Mouse (Mus musculus): ENCODE measurements around the gene Adck2. TPM values are rescaled to one million over a fixed set of nuclear protein-coding genes. Genes with fewer than 3 reads are reported as not detected.
A peak's percentile ranks its signal among the peaks of the same experiment; 100 is the strongest.

Gene Adck2
- polyA plus RNA-seq, 1 experiment from 2014 or later: 24.6 TPM

- Histone ChIP-seq H3K36me3 (ENCODE audit: insufficient read depth, low read length) (no peaks in the 10 kb centered on the region), H3K4me1 (ENCODE audit: insufficient read depth, low read depth, low read length) (peaks cover 11% of the 10 kb centered on the region; the same call in 1 of the 2 replicates), H3K4me2 (replicated peaks; ENCODE audit: low read depth, low read length) (peak overlapping the region; percentile 89), H3K27ac (ENCODE audit: low read length) (peak overlapping the region; percentile 67), H3K4me3 (ENCODE audit: low read depth, low read length) (peak overlapping the region; percentile 79), H3K9me3 (ENCODE audit: low read length) (no peaks in the 10 kb centered on the region), H3K27me3 (replicated peaks; ENCODE audit: insufficient read depth, low read length) (no peaks in the 10 kb centered on the region), H3K9ac (replicated peaks; ENCODE audit: low read depth) (peak overlapping the region; percentile 76)
- ATAC-seq (peak; percentile 51), DNase-seq (ENCODE audit: low spot score) (peak; percentile 50)
- WGBS: 2% methylated on average over 45 of the region's 54 CpGs
- TF ChIP-seq EP300 (IDR thresholded peaks at IDR 0.05): no peak
- TF ChIP-seq CTCF (IDR thresholded peaks at IDR 0.05): no peak
These were observed 16.6 kb upstream of the Adck2 start for GRCm38 (mm10) chr6:39556900-39557659.

GRCm38 (mm10) chr6:39557723-39558261 lies 15.9 kb upstream of the Adck2 start, which contains the start of gene Dennd2a:
Dennd2a (minus strand) TSS chr6:39557867.
- no peaks in the 10 kb centered on the region for H3K9me3 ChIP-seq (ENCODE audit: low read length)
- H3K9ac ChIP-seq (replicated peaks; ENCODE audit: low read depth): peak within 1 kb of the TSS; percentile 76
- no peaks in the 10 kb centered on the region for H3K36me3 ChIP-seq (ENCODE audit: insufficient read depth, low read length)
- TF ChIP-seq CTCF (IDR thresholded peaks at IDR 0.05) (no peak), EP300 (IDR thresholded peaks at IDR 0.05) (no peak)
- H3K4me3 ChIP-seq (ENCODE audit: low read depth, low read length): peak within 1 kb of the TSS; percentile 79
- ATAC-seq (peak; percentile 79), DNase-seq (ENCODE audit: low spot score) (peak; percentile 90)
- peak within 1 kb of the TSS; percentile 67 for H3K27ac ChIP-seq (ENCODE audit: low read length)
- H3K4me2 ChIP-seq (replicated peaks; ENCODE audit: low read depth, low read length): peak within 1 kb of the TSS; percentile 89
- H3K4me1 ChIP-seq (ENCODE audit: insufficient read depth, low read depth, low read length): peaks cover 11% of the 10 kb centered on the region; the same call in 1 of the 2 replicates
- H3K27me3 ChIP-seq (replicated peaks; ENCODE audit: insufficient read depth, low read length): no peaks in the 10 kb centered on the region
- 4% methylated on average over 35 of the region's 50 CpGs for WGBS

GRCm38 (mm10) chr6:39559276-39559939 lies 14.3 kb upstream of the Adck2 start:
- 36% methylated on average over 6 of the region's 6 CpGs for WGBS
- Histone ChIP-seq H3K36me3 (ENCODE audit: insufficient read depth, low read length) (no peaks in the 10 kb centered on the region), H3K9ac (replicated peaks; ENCODE audit: low read depth) (no peak overlapping the region), H3K9me3 (ENCODE audit: low read length) (no peaks in the 10 kb centered on the region), H3K4me3 (ENCODE audit: low read depth, low read length) (no peak overlapping the region), H3K27ac (ENCODE audit: low read length) (peak overlapping the region; percentile 14; the same call in 1 of the 2 replicates), H3K4me2 (replicated peaks; ENCODE audit: low read depth, low read length) (no peak overlapping the region), H3K4me1 (ENCODE audit: insufficient read depth, low read depth, low read length) (peaks cover 11% of the 10 kb centered on the region; the same call in 1 of the 2 replicates), H3K27me3 (replicated peaks; ENCODE audit: insufficient read depth, low read length) (no peaks in the 10 kb centered on the region)
- peak; percentile 12 for ATAC-seq
- peak; percentile 62 for DNase-seq (ENCODE audit: low spot score)
- TF ChIP-seq CTCF (IDR thresholded peaks at IDR 0.05) (no peak), EP300 (IDR thresholded peaks at IDR 0.05) (peak; percentile 66)

- H3K36me3 ChIP-seq (ENCODE audit: insufficient read depth, low read length): no peaks in the 10 kb centered on the region
- WGBS: 12% methylated on average over 23 of the region's 23 CpGs
- H3K4me2 ChIP-seq (replicated peaks; ENCODE audit: low read depth, low read length): peak overlapping the region; percentile 25
- no peak overlapping the region for H3K27ac ChIP-seq (ENCODE audit: low read length)
- no peak overlapping the region for H3K9ac ChIP-seq (replicated peaks; ENCODE audit: low read depth)
- DNase-seq (ENCODE audit: low spot score): peak; percentile 94
- H3K27me3 ChIP-seq (replicated peaks; ENCODE audit: insufficient read depth, low read length): no peaks in the 10 kb centered on the region
- H3K9me3 ChIP-seq (ENCODE audit: low read length): no peaks in the 10 kb centered on the region
- TF ChIP-seq EP300 (IDR thresholded peaks at IDR 0.05): 0 out of 2 replicates have a peak, but pooled peaks have one; percentile 16
- TF ChIP-seq CTCF (IDR thresholded peaks at IDR 0.05): peak; percentile 94
- peaks cover 8% of the 10 kb centered on the region; the same call in 1 of the 2 replicates for H3K4me1 ChIP-seq (ENCODE audit: insufficient read depth, low read depth, low read length)
- peak; percentile 65 for ATAC-seq
- no peak overlapping the region for H3K4me3 ChIP-seq (ENCODE audit: low read depth, low read length)
These were observed 11.3 kb upstream of the Adck2 start for GRCm38 (mm10) chr6:39562166-39563015.

- whole genome bisulfite sequencing: 13% methylated on average over 5 of the region's 5 CpGs
- ATAC-seq (peak; percentile 31; the same call in 1 of the 2 replicates), DNase-seq (ENCODE audit: low spot score) (peak; percentile 72)
- Histone ChIP-seq H3K4me3 (ENCODE audit: low read depth, low read length) (no peak overlapping the region), H3K27ac (ENCODE audit: low read length) (no peak overlapping the region), H3K9ac (replicated peaks; ENCODE audit: low read depth) (no peak overlapping the region), H3K4me2 (replicated peaks; ENCODE audit: low read depth, low read length) (no peak overlapping the region), H3K27me3 (replicated peaks; ENCODE audit: insufficient read depth, low read length) (no peaks in the 10 kb centered on the region), H3K9me3 (ENCODE audit: low read length) (no peaks in the 10 kb centered on the region), H3K36me3 (ENCODE audit: insufficient read depth, low read length) (no peaks in the 10 kb centered on the region), H3K4me1 (ENCODE audit: insufficient read depth, low read depth, low read length) (no peaks in the 10 kb centered on the region)
- TF ChIP-seq EP300 (IDR thresholded peaks at IDR 0.05): no peak
- TF ChIP-seq CTCF (IDR thresholded peaks at IDR 0.05): peak; percentile 92
These were observed 6.1 kb upstream of the Adck2 start for GRCm38 (mm10) chr6:39567528-39567927.

Data from lung, postnatal 0 days (tissue).